Mouse (Mus musculus) ES-E14 (cell line): Measurements from ENCODE around the gene Rpl6. TPM values are rescaled to one million over a fixed set of nuclear protein-coding genes. Genes with fewer than 3 reads are reported as not detected.
"Not testable (repeated sequence)": the region's sequence is repeated elsewhere in the genome, so short reads cannot be mapped to it uniquely, and the experiment has no call there.

Experiments used
- DNase-seq: peaks from one replicate; pipeline ENCODE4 v3.0.0-alpha.2; 2013; ENCODE audit warnings: low read depth, low spot score
- H3K27ac ChIP-seq: 2 replicates; pipeline ENCODE4 v1.5.1; 2012; ENCODE audit warnings: low read depth, mild to moderate bottlenecking, low read length, moderate library complexity, mixed read lengths; ENCODE audit not compliant: poor library complexity, insufficient read depth, severe bottlenecking
- H3K36me3 ChIP-seq: 2 replicates; pipeline ENCODE4 v1.6.1; 2012; ENCODE audit warnings: mild to moderate bottlenecking, low read length, moderate library complexity, mixed read lengths; ENCODE audit not compliant: control insufficient read depth, poor library complexity, insufficient read depth, severe bottlenecking
- H3K4me1 ChIP-seq, 2 experiments: fragments of 150-350 bp in 1 of 2; sonication (generic) in 1 of 2; 2 replicates each; pipeline ENCODE4 v1.6.1; 2012; ENCODE audit warnings: low read length in 2 of 2, mild to moderate bottlenecking in 1 of 2, mixed read lengths in 1 of 2; ENCODE audit not compliant: control insufficient read depth in 2 of 2, insufficient read depth in 2 of 2, poor library complexity in 1 of 2
- H3K4me3 ChIP-seq, 2 experiments: fragments of 150-350 bp in 1 of 2; sonication (generic) in 1 of 2; 2 replicates each; pipeline ENCODE4 v1.5.1; 2012; ENCODE audit warnings: low read length in 2 of 2, low read depth in 1 of 2, mild to moderate bottlenecking in 1 of 2, mixed read lengths in 1 of 2; ENCODE audit not compliant: insufficient read depth in 1 of 2, poor library complexity in 1 of 2, severe bottlenecking in 1 of 2
- H3K9ac ChIP-seq: 2 replicates; pipeline ENCODE4 v1.6.1; 2012; ENCODE audit warnings: low read depth, mild to moderate bottlenecking, low read length, mixed read lengths; ENCODE audit not compliant: poor library complexity, insufficient read depth, severe bottlenecking
- H3K9me3 ChIP-seq: fragments of 150-350 bp; sonication (generic); 2 replicates; pipeline ENCODE4 v1.6.1; 2012; ENCODE audit warnings: low read depth, mild to moderate bottlenecking, low read length; ENCODE audit not compliant: control insufficient read depth, insufficient read depth
- CHD2 ChIP-seq: IDR thresholded peaks from 2 replicates; pipeline ENCODE4 v1.6.1; 2014; ENCODE audit warnings: mild to moderate bottlenecking, low read depth, low read length, inconsistent platforms
- HCFC1 ChIP-seq: IDR thresholded peaks from 2 replicates; pipeline ENCODE4 v1.6.1; 2012; ENCODE audit warnings: low read length, inconsistent platforms, borderline replicate concordance; ENCODE audit not compliant: insufficient read depth
- MAFK ChIP-seq: IDR thresholded peaks from 2 replicates; pipeline ENCODE4 v1.6.1; 2014; ENCODE audit warnings: mild to moderate bottlenecking, low read depth, low read length, inconsistent platforms; ENCODE audit not compliant: insufficient read depth
- ZC3H11A ChIP-seq: IDR thresholded peaks from 2 replicates; pipeline ENCODE4 v1.6.1; 2012; ENCODE audit warnings: low read depth, mild to moderate bottlenecking, inconsistent platforms, low read length, borderline replicate concordance
- ZNF384 ChIP-seq: IDR thresholded peaks from 2 replicates; pipeline ENCODE4 v1.6.1; 2012; ENCODE audit warnings: low read depth, low read length, inconsistent platforms
- in situ Hi-C, 2 experiments: fragments of 600-800 bp; cut with MboI; formaldehyde crosslinking; loops; one replicate each; pipeline ENCODE4 v1.15.1; 2025; ENCODE audit warnings: low sequenced_read_pairs in 2 of 2, inconsistent platforms in 1 of 2; ENCODE audit not compliant: unreplicated experiment in 2 of 2
- total RNA-seq: library from RNA; depleted of rRNA; stranded (reverse); fragments of 300-350 nt; gene quantifications from 2 replicates; pipeline ENCODE4 v1.2.3, GENCODE M21; 2012

Gene Rpl6
- total RNA-seq, 1 experiment, result 2,169 TPM

DNA sequence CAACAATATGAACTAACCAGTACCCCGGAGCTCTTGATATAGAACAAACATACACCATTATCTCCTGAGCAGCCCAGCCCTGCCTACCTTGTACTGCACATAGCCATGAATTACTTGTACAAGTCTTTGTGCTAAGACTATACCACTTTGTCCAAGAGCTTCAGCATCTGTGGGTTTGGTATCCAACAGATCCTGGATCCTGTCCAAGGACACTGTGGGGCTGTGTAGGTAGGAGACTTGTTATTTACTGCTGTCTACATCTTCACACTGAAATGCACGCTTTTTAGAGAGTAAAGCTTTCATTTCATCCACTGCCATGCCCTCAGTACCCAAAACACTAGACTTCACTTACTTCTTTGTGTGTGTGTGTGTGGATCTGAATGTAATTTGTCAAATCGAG, 20.6 kb downstream of the Rpl6 start:
- Histone ChIP-seq H3K27ac (no peak overlapping the region), H3K4me1 (peaks cover 0 to 2% of the 10 kb centered on the region in 2 experiments; a peak in 1 of 4 replicates), H3K9me3 (no peaks in the 10 kb centered on the region), H3K9ac (no peak overlapping the region), H3K36me3 (no peaks in the 10 kb centered on the region), H3K4me3 (no peak overlapping the region)
- no peak for DNase-seq
- no peak for TF ChIP-seq MAFK
- no peak for TF ChIP-seq CHD2
- no peak for TF ChIP-seq HCFC1
- TF ChIP-seq ZNF384, result no peak
- TF ChIP-seq ZC3H11A, result no peak
- in situ Hi-C loops, result no loop called here

DNA sequence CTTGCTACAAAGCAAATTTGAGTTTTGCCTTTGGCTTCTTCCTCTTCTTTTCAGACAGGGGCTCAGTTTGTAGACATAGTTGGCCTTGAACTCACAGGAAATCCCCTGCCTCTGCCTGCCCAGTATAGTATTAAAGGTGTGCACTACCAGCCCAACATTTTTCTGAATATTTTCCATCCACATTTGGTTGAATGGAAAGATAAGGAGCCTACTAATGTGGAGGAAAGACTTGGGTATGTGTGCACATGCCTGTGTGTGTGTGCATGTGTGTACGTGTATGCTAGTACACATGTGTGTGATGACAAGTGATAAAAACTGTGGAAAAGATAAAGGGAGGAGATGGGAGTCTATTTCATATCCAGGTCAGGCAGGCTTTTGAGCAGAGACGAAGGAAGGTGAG, 21.6 kb downstream of the Rpl6 start:
- H3K36me3 ChIP-seq, result no peaks in the 10 kb centered on the region
- in situ Hi-C loops, result no loop called here

DNA sequence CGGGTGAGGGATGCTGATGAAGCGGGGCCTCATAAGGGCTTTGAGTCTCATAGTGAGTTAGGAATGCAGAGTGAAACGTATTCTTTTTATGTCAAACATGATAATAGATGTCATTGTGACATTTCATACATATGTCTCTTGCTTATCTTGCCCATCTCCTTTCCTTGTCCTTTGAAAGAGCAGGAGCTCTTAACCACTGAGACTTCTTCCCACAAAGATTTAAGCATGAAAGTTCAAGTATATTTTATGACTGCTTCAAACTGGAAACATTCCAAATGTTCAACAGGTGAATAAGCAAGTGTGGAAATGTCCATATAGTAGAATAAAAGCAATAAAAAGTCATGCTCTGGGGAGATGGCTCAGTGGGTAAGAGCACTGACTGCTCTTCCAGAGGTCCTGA, 22.1 kb downstream of the Rpl6 start:
- Histone ChIP-seq H3K9ac (no peak overlapping the region), H3K36me3 (no peaks in the 10 kb centered on the region), H3K27ac (no peak overlapping the region), H3K4me3 (no peak overlapping the region), H3K4me1 (0 out of 4 replicates have a peak, but pooled peaks cover 2% of the 10 kb centered on the region in 2 experiments), H3K9me3 (no peaks in the 10 kb centered on the region)
- no peak for DNase-seq
- in situ Hi-C loops, result no loop called here
- TF ChIP-seq CHD2 (no peak), ZNF384 (no peak), ZC3H11A (no peak)

More for the DNA sequence above, 21.6 kb downstream of the Rpl6 start:
- Histone ChIP-seq H3K9ac (no peak overlapping the region), H3K9me3 (no peaks in the 10 kb centered on the region), H3K27ac (no peak overlapping the region), H3K4me3 (no peak overlapping the region), H3K4me1 (peaks cover 2% of the 10 kb centered on the region in 2 experiments; a peak in 1 of 4 replicates)
- DNase-seq, result no peak
- TF ChIP-seq ZC3H11A, result no peak
- TF ChIP-seq HCFC1, result no peak
- no peak for TF ChIP-seq MAFK
- TF ChIP-seq ZNF384, result no peak
- no peak for TF ChIP-seq CHD2

DNA sequence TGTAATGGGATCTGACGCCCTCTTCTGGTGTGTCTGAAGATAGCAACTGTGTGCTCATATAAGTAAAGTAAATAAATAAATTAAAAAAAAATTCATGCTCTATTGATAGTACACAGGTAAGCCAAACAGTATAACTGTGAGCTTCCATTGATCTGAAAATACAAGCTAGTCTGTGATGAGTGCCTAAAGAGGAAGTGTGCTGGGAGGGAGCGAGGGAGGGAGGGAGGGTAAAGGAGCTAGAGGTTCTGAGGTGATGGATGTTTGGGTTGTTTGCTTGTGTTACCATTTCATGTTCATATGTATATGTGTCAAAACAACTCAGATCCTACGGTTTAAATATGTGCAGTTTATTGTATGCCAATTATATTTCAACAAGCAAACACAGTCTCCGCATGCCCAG, 22.6 kb downstream of the Rpl6 start:
- no peak overlapping the region for H3K9ac ChIP-seq
- no peak overlapping the region for H3K4me3 ChIP-seq
- H3K36me3 ChIP-seq, result no peaks in the 10 kb centered on the region
- in situ Hi-C loops, result no loop called here
- no peak for DNase-seq
- TF ChIP-seq ZC3H11A, result no peak
- no peak for TF ChIP-seq MAFK
- TF ChIP-seq CHD2, result no peak
- no peak for TF ChIP-seq ZNF384
- no peak for TF ChIP-seq HCFC1
- no peak overlapping the region for H3K27ac ChIP-seq
- 0 out of 4 replicates have a peak, but pooled peaks cover under 1 to 2% of the 10 kb centered on the region in 2 experiments for H3K4me1 ChIP-seq
- H3K9me3 ChIP-seq, result no peaks in the 10 kb centered on the region

DNA sequence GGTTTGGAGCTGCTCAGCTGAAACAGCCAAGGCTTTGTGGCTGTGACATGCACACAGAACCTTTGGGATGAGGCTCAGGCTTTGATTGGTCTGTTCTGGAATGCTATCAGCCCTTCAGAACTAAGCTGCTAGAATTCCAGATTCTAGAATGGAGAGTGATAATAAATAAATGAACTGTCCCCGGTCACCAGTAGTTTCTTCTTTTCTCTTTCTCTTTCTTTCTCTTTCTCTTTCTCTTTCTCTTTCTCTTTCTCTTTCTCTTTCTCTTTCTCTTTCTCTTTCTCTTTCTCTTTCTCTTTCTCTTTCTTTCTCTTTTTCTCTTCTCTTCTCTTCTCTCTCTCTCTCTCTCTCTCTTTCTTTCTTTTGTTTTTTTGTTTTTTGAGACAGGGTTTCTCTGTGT, 23.0 kb downstream of the Rpl6 start:
- H3K9ac ChIP-seq, in situ Hi-C loops, H3K9me3 ChIP-seq, H3K4me3 ChIP-seq, H3K27ac ChIP-seq, H3K36me3 ChIP-seq, H3K4me1 ChIP-seq, DNase-seq: not testable (repeated sequence)
